Mouse (Mus musculus) embryonic fibroblast, embryonic 13.5 days (primary cell): Measurements from ENCODE around the gene Pbx4.

ENCODE experiments used
- CTCF ChIP-seq: IDR thresholded peaks from 2 replicates; pipeline ENCODE4 v1.5.1; 2011; ENCODE audit warnings: mild to moderate bottlenecking, control low read depth, low read length, moderate library complexity, borderline replicate concordance; ENCODE audit not compliant: insufficient read depth
- POLR2A ChIP-seq: IDR thresholded peaks from 2 replicates; pipeline ENCODE4 v1.6.1; 2011; ENCODE audit warnings: low read depth, mild to moderate bottlenecking, control low read depth, low read length, moderate library complexity

DNA sequence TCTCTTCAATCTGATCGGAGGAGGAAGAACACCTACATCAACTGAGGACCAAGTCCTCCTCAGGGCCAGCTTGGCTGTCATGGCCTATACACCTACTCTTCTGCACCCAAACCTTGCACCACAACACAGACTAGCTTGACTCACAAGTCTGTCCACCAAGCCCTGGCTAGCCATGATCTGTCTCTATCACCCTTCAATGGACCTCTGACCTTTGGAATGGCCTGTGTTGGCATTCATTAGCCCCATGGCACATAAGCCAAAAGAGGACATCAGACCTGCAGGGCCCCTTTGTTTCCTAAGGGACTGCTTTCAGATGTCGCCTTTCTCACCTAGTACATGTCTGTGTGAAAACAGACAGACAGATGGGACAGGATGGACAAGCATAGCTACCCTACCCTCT lies 88.8 kb downstream of the Pbx4 start:
- TF ChIP-seq CTCF (no peak), POLR2A (no peak)
